8 mouse cellular contexts compared by ENCODE assay signal in genomic region chr15:100983427-100984153, GRCm38 (mm10).
DNase-seq lines count a peak whose midpoint lies in the region; ATAC-seq and TF ChIP-seq lines count a peak whose summit lies in the region.

No protein-coding gene starts in this region.

- peaks cover 17% of the 10 kb centered on the region for H3K27me3 ChIP-seq in Patski
- H3K27me3 ChIP-seq in embryonic facial prominence, embryonic 11.5 days (ENCODE audit: control insufficient read depth, insufficient read depth, low read length) = no peaks in the 10 kb centered on the region
- peaks cover 13% of the 10 kb centered on the region for H3K27me3 ChIP-seq in limb, embryonic 10.5 days (ENCODE audit: low read depth, poor library complexity, severe bottlenecking)
- peaks cover 22% of the 10 kb centered on the region for H3K27me3 ChIP-seq in midbrain, embryonic 10.5 days (ENCODE audit: low read depth, poor library complexity, severe bottlenecking)
- peaks cover 22% of the 10 kb centered on the region for H3K27me3 ChIP-seq in small intestine, adult 2 months (ENCODE audit: control insufficient read depth, insufficient read depth, low read length)

- CTCF ChIA-PET in Patski (lab: Charles Lee) = no interaction called here

- DNase-seq in frontal cortex, postnatal 36 days (ENCODE audit: low spot score in 2 of 2) = peak; percentile 58 to 61
- no peak for DNase-seq in frontal cortex, postnatal 25 days (ENCODE audit: low spot score in 2 of 2)
- no peak for DNase-seq in Patski (ENCODE audit: low read depth, low spot score)
- DNase-seq in embryonic facial prominence, embryonic 11.5 days (ENCODE audit: low spot score) = peak; percentile 76
- peak; percentile 78 for DNase-seq in limb, embryonic 10.5 days (ENCODE audit: low spot score)
- peak; percentile 81 for DNase-seq in midbrain, embryonic 10.5 days (ENCODE audit: low spot score)

- peak overlapping the region; percentile 54 for H3K4me3 ChIP-seq in embryonic facial prominence, embryonic 11.5 days (ENCODE audit: low read depth, low read length)
- peak overlapping the region; percentile 70 for H3K4me3 ChIP-seq in limb, embryonic 10.5 days
- H3K4me3 ChIP-seq in midbrain, embryonic 10.5 days = peak overlapping the region; percentile 71
- peak overlapping the region; percentile 50 for H3K4me3 ChIP-seq in small intestine, adult 2 months (ENCODE audit: low read depth, low read length)

- POLR2A ChIA-PET in Patski (lab: Charles Lee) = interaction anchor here (0.6 kb wide), 1 partner anchor 109 kb away, joined by 3 read pairs; no protein-coding TSS in a partner anchor

- TF ChIP-seq POLR2A in small intestine, adult 2 months (IDR thresholded peaks at IDR 0.05; ENCODE audit: low read depth, low read length) = no peak

- TF ChIP-seq CTCF in Patski (IDR thresholded peaks at IDR 0.05) = peak; percentile 47
- no peak for TF ChIP-seq CTCF in small intestine, adult 2 months (IDR thresholded peaks at IDR 0.05; ENCODE audit: extremely low read depth, insufficient read length, insufficient replicate concordance, low read depth, low read length)

- in situ Hi-C loops in Patski (cut with MboI; ENCODE audit: low pct_unique_long_range_greater_than_20kb) = no loop called here

- H3K4me2 ChIP-seq in embryonic facial prominence, embryonic 11.5 days (ENCODE audit: low read depth, low read length) = peak overlapping the region; percentile 83

- H3K36me3 ChIP-seq in embryonic facial prominence, embryonic 11.5 days (replicated peaks; ENCODE audit: control insufficient read depth, insufficient read depth, low read depth, low read length) = no peaks in the 10 kb centered on the region
- no peaks in the 10 kb centered on the region for H3K36me3 ChIP-seq in limb, embryonic 10.5 days
- no peaks in the 10 kb centered on the region for H3K36me3 ChIP-seq in midbrain, embryonic 10.5 days
- H3K36me3 ChIP-seq in small intestine, adult 2 months (ENCODE audit: control insufficient read depth, insufficient read depth, low read length) = no peaks in the 10 kb centered on the region

- H3K9me3 ChIP-seq in embryonic facial prominence, embryonic 11.5 days (replicated peaks; ENCODE audit: control insufficient read depth, low read length) = no peaks in the 10 kb centered on the region
- H3K9me3 ChIP-seq in limb, embryonic 10.5 days (replicated peaks) = no peaks in the 10 kb centered on the region
- no peaks in the 10 kb centered on the region for H3K9me3 ChIP-seq in midbrain, embryonic 10.5 days (replicated peaks)

- H3K4me1 ChIP-seq in embryonic facial prominence, embryonic 11.5 days (ENCODE audit: control insufficient read depth, insufficient read depth, low read length) = no peaks in the 10 kb centered on the region
- H3K4me1 ChIP-seq in limb, embryonic 10.5 days = peaks cover 19% of the 10 kb centered on the region
- peaks cover 20% of the 10 kb centered on the region for H3K4me1 ChIP-seq in midbrain, embryonic 10.5 days
- peaks cover 8% of the 10 kb centered on the region for H3K4me1 ChIP-seq in small intestine, adult 2 months (ENCODE audit: control insufficient read depth, insufficient read depth, insufficient read length, low read length)

- H3K27ac ChIP-seq in embryonic facial prominence, embryonic 11.5 days (replicated peaks; ENCODE audit: low read depth, low read length) = 0 out of 2 replicates have a peak overlapping the region, but pooled peaks have one; percentile 8
- peak overlapping the region; percentile 69 for H3K27ac ChIP-seq in limb, embryonic 10.5 days
- peak overlapping the region; percentile 85 for H3K27ac ChIP-seq in midbrain, embryonic 10.5 days (replicated peaks)
- H3K27ac ChIP-seq in small intestine, adult 2 months (ENCODE audit: insufficient read depth, low read depth, low read length) = no peak overlapping the region

- peak overlapping the region; percentile 79 for H3K9ac ChIP-seq in embryonic facial prominence, embryonic 11.5 days (replicated peaks; ENCODE audit: low read length)

- ATAC-seq in Patski = peak; percentile 65
- ATAC-seq in embryonic facial prominence, embryonic 11.5 days (replicated peaks; ENCODE audit: insufficient number of reproducible peaks, low FRiP score, low TSS enrichment, low read depth) = peak; percentile 92
- ATAC-seq in hematopoietic stem cell, adult 5-6 weeks (replicated peaks in 1 of 2; ENCODE audit: insufficient read depth in 1 of 2, low FRiP score in 2 of 2, low TSS enrichment in 1 of 2, low read depth in 1 of 2, poor library complexity in 2 of 2, severe bottlenecking in 2 of 2) = peak; percentile 59 to 74

- under 1% methylated on average over 46 of the region's 46 CpGs for WGBS in embryonic facial prominence, embryonic 11.5 days
- WGBS in limb, embryonic 10.5 days = under 1% methylated on average over 46 of the region's 46 CpGs
- WGBS in midbrain, embryonic 10.5 days = under 1% methylated on average over 46 of the region's 46 CpGs
- WGBS in small intestine, adult 2 months = 1% methylated on average over 46 of the region's 46 CpGs

Comparison
In these comparisons a context has a peak if more than half of its experiments do, and no peak if none do; other contexts are left out.
1. DNase-seq: peak in frontal cortex, postnatal 36 days (2 of 2), embryonic facial prominence, embryonic 11.5 days (single experiment), limb, embryonic 10.5 days (single experiment) and midbrain, embryonic 10.5 days (single experiment); none in frontal cortex, postnatal 25 days (0 of 2) and Patski (single experiment).
2. Peak in every context shown above with its lines, with median percentiles within 50 percentile points of each other: ATAC-seq and H3K4me3 ChIP-seq.